Comparison of ENCODE assay signal across 31 mouse cellular contexts in the genomic region with DNA sequence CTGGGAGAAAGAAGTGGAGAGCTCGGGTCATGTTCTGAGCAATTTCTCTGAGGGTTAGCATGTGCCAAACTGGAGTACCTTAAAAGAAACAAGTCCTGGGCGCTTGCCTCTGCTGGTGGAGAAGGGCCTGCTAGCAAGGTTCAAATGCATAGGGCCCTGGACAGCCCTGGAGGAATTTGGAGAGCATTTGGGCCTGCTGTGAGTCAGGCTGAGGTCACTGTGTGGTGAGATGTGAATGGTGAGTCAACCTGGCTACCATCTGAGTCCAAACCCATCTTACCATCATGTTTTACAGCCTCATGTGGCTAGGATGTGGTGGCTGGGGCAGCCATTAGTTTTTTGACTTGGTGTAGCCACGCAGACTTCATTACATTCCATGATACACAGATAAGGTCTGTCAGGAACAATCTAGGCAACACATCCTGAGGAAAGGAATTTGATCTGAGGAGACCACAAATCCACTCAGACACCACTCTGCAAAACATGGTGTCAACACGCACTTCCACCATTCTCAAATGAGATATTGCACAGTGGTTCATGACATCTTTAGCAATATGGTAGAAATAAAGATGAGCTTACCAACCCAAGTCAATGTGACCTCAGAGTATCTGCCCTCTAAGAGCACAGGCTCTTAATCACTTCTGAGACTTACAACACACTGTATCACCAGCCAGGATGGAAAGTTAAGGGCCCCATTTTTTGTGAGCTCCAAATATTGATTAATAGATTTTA.
DNase-seq lines count a peak whose midpoint lies in the region; ATAC-seq lines count a peak whose summit lies in the region.
"Had no signal": no experiment of that assay in that cellular context is flagged by ENCODE, and none has a peak within 500 bp of the region (broad histone marks: within the 10 kb centered on the region; RNA-seq: fewer than 3 reads in every experiment).

No protein-coding gene starts in this region.

- H3K9me3 ChIP-seq in hindbrain, embryonic 12.5 days (replicated peaks): no peaks in the 10 kb centered on the region
- H3K9me3 ChIP-seq in forebrain, embryonic 10.5 days: no peaks in the 10 kb centered on the region
- H3K9me3 ChIP-seq: forebrain, embryonic 15.5 days; hindbrain, embryonic 10.5 days; kidney, embryonic 15.5 days; limb, embryonic 13.5 days; lung, embryonic 15.5 days; midbrain, embryonic 10.5 days; midbrain, embryonic 15.5 days; neural tube, embryonic 12.5 days had no signal

- no peaks in the 10 kb centered on the region for H3K4me1 ChIP-seq in hindbrain, embryonic 12.5 days
- H3K4me1 ChIP-seq in forebrain, embryonic 10.5 days: no peaks in the 10 kb centered on the region
- H3K4me1 ChIP-seq: forebrain, embryonic 15.5 days; hindbrain, embryonic 10.5 days; kidney, embryonic 15.5 days; lung, embryonic 15.5 days; midbrain, embryonic 10.5 days; midbrain, embryonic 15.5 days; neural tube, embryonic 12.5 days had no signal

- no peaks in the 10 kb centered on the region for H3K27me3 ChIP-seq in hindbrain, embryonic 12.5 days
- H3K27me3 ChIP-seq in forebrain, embryonic 10.5 days (ENCODE audit: poor library complexity, severe bottlenecking): no peaks in the 10 kb centered on the region
- H3K27me3 ChIP-seq: CH12.LX; forebrain, embryonic 15.5 days; kidney, embryonic 15.5 days; limb, embryonic 13.5 days; lung, embryonic 15.5 days; midbrain, embryonic 15.5 days; neural tube, embryonic 12.5 days had no signal

- no peak overlapping the region for H3K27ac ChIP-seq in hindbrain, embryonic 12.5 days
- no peak overlapping the region for H3K27ac ChIP-seq in forebrain, embryonic 10.5 days
- H3K27ac ChIP-seq: forebrain, embryonic 15.5 days; hindbrain, embryonic 10.5 days; kidney, embryonic 15.5 days; layer of hippocampus, adult 2 months; left cerebral cortex, adult 2 months; limb, embryonic 13.5 days; lung, embryonic 15.5 days; midbrain, embryonic 10.5 days; midbrain, embryonic 15.5 days; neural tube, embryonic 12.5 days had no signal

- no peak overlapping the region for H3K4me2 ChIP-seq in hindbrain, embryonic 12.5 days (replicated peaks)
- H3K4me2 ChIP-seq: forebrain, embryonic 15.5 days; kidney, embryonic 15.5 days; limb, embryonic 13.5 days; liver, embryonic 11.5 days; lung, embryonic 15.5 days; midbrain, embryonic 15.5 days; neural tube, embryonic 12.5 days had no signal

- no peak for ATAC-seq in hindbrain, embryonic 12.5 days (ENCODE audit: low FRiP score)
- ATAC-seq: forebrain, embryonic 15.5 days; hindbrain, embryonic 16.5 days; midbrain, embryonic 15.5 days had no signal

- DNase-seq in adrenal gland, adult (ENCODE audit: inconsistent age in 2 of 2, low spot score in 1 of 2): peak; percentile 11 to 22
- no peak for DNase-seq in adrenal gland, postnatal 14 days
- DNase-seq in 3134 (ENCODE audit: extremely low read depth, insufficient read length, low spot score): peak; percentile 88
- DNase-seq in NIH3T3 (ENCODE audit: low read depth): peak; percentile 97
- DNase-seq in fibroblast of lung, adult 2 months (ENCODE audit: low read depth): peak; percentile 84
- no peak for DNase-seq in B cell, adult 2 months
- no peak for DNase-seq in forebrain, embryonic 10.5 days (ENCODE audit: extremely low spot score, low spot score)
- DNase-seq: cerebellum, adult 8-10 months; cerebellum, postnatal 25 days; gastrocnemius, postnatal 14 days; heart, postnatal 14 days; kidney, adult 18-20 months; kidney, postnatal 25 days; right cerebral cortex, adult 18-20 months; thymus, adult 2 months; thymus, postnatal 36 days had no signal

- WGBS in hindbrain, embryonic 12.5 days: 77% methylated on average over 4 of the region's 4 CpGs
- WGBS in forebrain, embryonic 10.5 days: 85% methylated on average over 4 of the region's 4 CpGs

- no peaks in the 10 kb centered on the region for H3K36me3 ChIP-seq in hindbrain, embryonic 12.5 days
- H3K36me3 ChIP-seq in forebrain, embryonic 10.5 days (replicated peaks): no peaks in the 10 kb centered on the region
- H3K36me3 ChIP-seq: forebrain, embryonic 15.5 days; hindbrain, embryonic 10.5 days; kidney, embryonic 15.5 days; limb, embryonic 13.5 days; lung, embryonic 15.5 days; midbrain, embryonic 10.5 days; midbrain, embryonic 15.5 days; neural tube, embryonic 12.5 days had no signal

- H3K4me3 ChIP-seq in hindbrain, embryonic 12.5 days: no peak overlapping the region
- no peak overlapping the region for H3K4me3 ChIP-seq in forebrain, embryonic 10.5 days
- H3K4me3 ChIP-seq: erythroblast, embryonic 14.5 days; forebrain, embryonic 15.5 days; hindbrain, embryonic 10.5 days; kidney, embryonic 15.5 days; layer of hippocampus, adult 2 months; left cerebral cortex, adult 2 months; limb, embryonic 13.5 days; lung, embryonic 15.5 days; midbrain, embryonic 10.5 days; midbrain, embryonic 15.5 days; neural tube, embryonic 12.5 days had no signal

- H3K9ac ChIP-seq in hindbrain, embryonic 12.5 days: no peak overlapping the region
- H3K9ac ChIP-seq: forebrain, embryonic 15.5 days; kidney, embryonic 15.5 days; limb, embryonic 13.5 days; lung, embryonic 15.5 days; midbrain, embryonic 15.5 days; neural tube, embryonic 12.5 days had no signal

Comparison
In these comparisons a context has a peak if more than half of its experiments do, and no peak if none do; other contexts are left out.
1. DNase-seq: peak in adrenal gland, adult (2 of 2), 3134 (single experiment), NIH3T3 (single experiment) and fibroblast of lung, adult 2 months (single experiment); none in adrenal gland, postnatal 14 days (single experiment), B cell, adult 2 months (0 of 2) and forebrain, embryonic 10.5 days (single experiment).